In the genomic region with DNA sequence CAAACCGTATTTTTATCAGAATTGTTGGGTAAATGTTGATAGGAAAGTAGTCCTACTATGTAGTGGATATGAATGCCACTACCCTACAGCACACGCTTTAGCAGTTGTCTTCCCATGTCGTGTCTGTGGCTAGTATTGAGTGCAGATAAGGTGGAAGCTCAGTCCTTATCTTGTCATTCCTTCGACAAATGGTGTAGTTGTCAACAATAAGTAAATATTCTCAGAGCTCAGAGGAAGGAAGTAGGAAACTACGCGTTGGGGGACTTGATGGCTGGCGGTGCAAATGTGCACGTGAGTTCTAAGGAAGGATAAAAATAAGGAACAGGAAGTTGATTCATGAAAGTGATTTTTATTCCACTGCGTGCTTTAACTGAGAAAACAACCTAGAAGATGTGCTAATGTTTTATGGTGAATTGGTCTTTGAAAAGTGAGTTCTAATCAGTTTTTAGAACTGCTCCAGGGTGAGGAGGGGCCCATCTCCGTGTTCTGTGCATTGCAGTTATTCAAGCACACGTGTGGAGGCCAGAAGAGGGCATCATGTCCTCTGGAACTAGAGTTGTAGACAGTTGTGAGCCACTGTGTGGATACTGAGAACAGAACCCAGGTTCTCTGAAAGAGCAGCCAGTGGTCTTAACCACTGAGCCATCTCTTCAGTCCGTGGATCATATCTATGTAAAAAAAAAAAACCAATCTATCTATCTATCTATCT, we compare ENCODE assay signal across 12 mouse cellular contexts. TPM values are rescaled to one million over a fixed set of nuclear protein-coding genes. Genes with fewer than 3 reads are reported as not detected.
DNase-seq lines count a peak whose midpoint lies in the region; ATAC-seq and TF ChIP-seq lines count a peak whose summit lies in the region.
"Had no signal": no experiment of that assay in that cellular context is flagged by ENCODE, and none has a peak within 500 bp of the region (broad histone marks: within the 10 kb centered on the region; RNA-seq: fewer than 3 reads in every experiment).

No protein-coding gene starts in this region.

- intact Hi-C loops in gastrocnemius, adult 2 months (cut with DNase I), result loop anchor here (5.0 kb wide), 1 partner anchor 203 kb away; no protein-coding TSS in a partner anchor
- intact Hi-C loops in gastrocnemius, postnatal 14 days (cut with DNase I; ENCODE audit: low total_unique reads), result no loop called here

- no peak for TF ChIP-seq CTCF in gastrocnemius, adult 2 months (IDR thresholded peaks at IDR 0.05)
- no peak for TF ChIP-seq CTCF in spleen, adult 2 months (IDR thresholded peaks at IDR 0.05; ENCODE audit: extremely low read depth, insufficient read depth, insufficient read length, insufficient replicate concordance)
- TF ChIP-seq CTCF in intestine, postnatal 0 days (IDR thresholded peaks at IDR 0.05; ENCODE audit: low read depth), result 0 out of 2 replicates have a peak, but pooled peaks have one; percentile 3

- H3K27me3 ChIP-seq in spleen, adult 2 months (ENCODE audit: control insufficient read depth, insufficient read depth, low read length), result no peaks in the 10 kb centered on the region
- H3K27me3 ChIP-seq in intestine, postnatal 0 days (replicated peaks; ENCODE audit: control insufficient read depth, insufficient read depth, low read length), result no peaks in the 10 kb centered on the region
- no peaks in the 10 kb centered on the region for H3K27me3 ChIP-seq in splenic B cell, adult 2 months (ENCODE audit: control insufficient read depth, insufficient read depth, low read length, poor library complexity, severe bottlenecking)
- H3K27me3 ChIP-seq: embryonic facial prominence, embryonic 12.5 days; hindbrain, embryonic 13.5 days; midbrain, embryonic 13.5 days had no signal

- no peaks in the 10 kb centered on the region for H3K9me3 ChIP-seq in intestine, postnatal 0 days (ENCODE audit: control insufficient read depth)
- H3K9me3 ChIP-seq: embryonic facial prominence, embryonic 12.5 days; hindbrain, embryonic 13.5 days; midbrain, embryonic 13.5 days had no signal

- H3K27ac ChIP-seq in gastrocnemius, adult 2 months, result peak overlapping the region; percentile 20
- peak overlapping the region; percentile 93 for H3K27ac ChIP-seq in spleen, adult 2 months (ENCODE audit: insufficient read depth, low read length)
- H3K27ac ChIP-seq in intestine, postnatal 0 days (ENCODE audit: low read depth, low read length), result no peak overlapping the region
- H3K27ac ChIP-seq: embryonic facial prominence, embryonic 12.5 days; hindbrain, embryonic 13.5 days; midbrain, embryonic 13.5 days had no signal

- no peak for TF ChIP-seq POLR2A in spleen, adult 2 months (IDR thresholded peaks at IDR 0.05; ENCODE audit: low read depth, low read length)

- DNase-seq in gastrocnemius, adult 2 months, result no peak
- no peak for DNase-seq in gastrocnemius, postnatal 14 days
- peak; percentile 26 to 84 for DNase-seq in spleen, adult 2 months (ENCODE audit: low read depth in 1 of 2, low spot score in 2 of 2)
- no peak for DNase-seq in spleen, postnatal 4 days (ENCODE audit: low spot score in 2 of 2)
- DNase-seq in splenic B cell, adult 2 months (ENCODE audit: low read depth, low spot score), result peak; percentile 92
- no peak for DNase-seq in cerebellum, postnatal 14 days
- DNase-seq: adrenal gland, postnatal 25 days had no signal

- no peak overlapping the region for H3K9ac ChIP-seq in intestine, postnatal 0 days (ENCODE audit: low read depth, low read length)
- H3K9ac ChIP-seq: embryonic facial prominence, embryonic 12.5 days; hindbrain, embryonic 13.5 days; midbrain, embryonic 13.5 days had no signal

- 17% methylated on average over 12 of the region's 12 CpGs for WGBS in spleen, adult 2 months
- WGBS in intestine, postnatal 0 days, result 74% methylated on average over 12 of the region's 12 CpGs

- peaks cover 37% of the 10 kb centered on the region for H3K4me1 ChIP-seq in spleen, adult 2 months (ENCODE audit: control insufficient read depth, insufficient read depth, insufficient read length)
- H3K4me1 ChIP-seq in intestine, postnatal 0 days (replicated peaks; ENCODE audit: control insufficient read depth, insufficient read depth, low read length), result no peaks in the 10 kb centered on the region
- H3K4me1 ChIP-seq: embryonic facial prominence, embryonic 12.5 days had no signal

- peaks cover 2% of the 10 kb centered on the region; the same call in 1 of the 2 replicates for H3K36me3 ChIP-seq in spleen, adult 2 months (ENCODE audit: control insufficient read depth, insufficient read depth, low read length)
- peaks cover 6% of the 10 kb centered on the region; the same call in 1 of the 2 replicates for H3K36me3 ChIP-seq in intestine, postnatal 0 days (ENCODE audit: control insufficient read depth, insufficient read depth)
- H3K36me3 ChIP-seq in splenic B cell, adult 2 months (ENCODE audit: control insufficient read depth, insufficient read depth, low read length, poor library complexity, severe bottlenecking), result peaks cover 7% of the 10 kb centered on the region; the same call in 1 of the 2 replicates

- H3K4me2 ChIP-seq in intestine, postnatal 0 days (replicated peaks; ENCODE audit: low read depth), result no peak overlapping the region
- H3K4me2 ChIP-seq: embryonic facial prominence, embryonic 12.5 days; hindbrain, embryonic 13.5 days; midbrain, embryonic 13.5 days had no signal

- H3K4me3 ChIP-seq in gastrocnemius, adult 2 months, result no peak overlapping the region
- no peak overlapping the region for H3K4me3 ChIP-seq in spleen, adult 2 months (ENCODE audit: extremely low read depth, insufficient read depth, insufficient read length)
- no peak overlapping the region for H3K4me3 ChIP-seq in intestine, postnatal 0 days (ENCODE audit: low read depth, low read length)
- H3K4me3 ChIP-seq: embryonic facial prominence, embryonic 12.5 days; hindbrain, embryonic 13.5 days; midbrain, embryonic 13.5 days had no signal

- no peak for ATAC-seq in intestine, postnatal 0 days
- no peak for ATAC-seq in cerebellum, adult (ENCODE audit: insufficient number of reproducible peaks, low FRiP score, low TSS enrichment)
- ATAC-seq: midbrain, embryonic 13.5 days had no signal

RNA-seq across cellular contexts. Expression of a gene that starts 13.8 kb away (rescaled TPM):
- total RNA-seq in gastrocnemius, adult 2 months (2021), result not detected
- not detected for total RNA-seq in gastrocnemius, postnatal 14 days (2021)
- 91.9 and 111 TPM in 2 replicates for polyA plus RNA-seq in spleen, adult 2 months (2012; rRNA removed)
- polyA plus RNA-seq in intestine, postnatal 0 days (2015; fragmentation: Nextera tagmentation; extraction: Ambion mirVana), result 0.10 and 0.13 TPM in 2 replicates

RNA-seq across cellular contexts. Expression of a gene that starts 35.6 kb away (rescaled TPM):
- under 1 TPM; 0.17 to 0.41 TPM for total RNA-seq in gastrocnemius, adult 2 months (2021)
- total RNA-seq in gastrocnemius, postnatal 14 days (2021), result 1 to 10 TPM in 1 of 2 experiments, under 1 TPM in 1; 0.64 to 1.3 TPM
- polyA plus RNA-seq in spleen, adult 2 months (2012; rRNA removed), result 19.3 and 21.5 TPM in 2 replicates
- 1.5 and 1.6 TPM in 2 replicates for polyA plus RNA-seq in intestine, postnatal 0 days (2015; fragmentation: Nextera tagmentation; extraction: Ambion mirVana)

RNA-seq across cellular contexts. Expression of a gene that starts 51.0 kb away (rescaled TPM):
- total RNA-seq in gastrocnemius, adult 2 months (2021), result 10 to 100 TPM; 31.5 to 35.8 TPM
- 10 to 100 TPM; 18.2 to 20.8 TPM for total RNA-seq in gastrocnemius, postnatal 14 days (2021)
- polyA plus RNA-seq in spleen, adult 2 months (2012; rRNA removed), result 45.3 and 61.2 TPM in 2 replicates
- polyA plus RNA-seq in intestine, postnatal 0 days (2015; fragmentation: Nextera tagmentation; extraction: Ambion mirVana), result 39.2 and 39.9 TPM in 2 replicates

Comparison
In these comparisons a context has a peak if more than half of its experiments do, and no peak if none do; other contexts are left out.
1. DNase-seq: peak in spleen, adult 2 months (2 of 2) and splenic B cell, adult 2 months (single experiment); none in gastrocnemius, adult 2 months (single experiment), gastrocnemius, postnatal 14 days (single experiment), spleen, postnatal 4 days (0 of 2) and cerebellum, postnatal 14 days (0 of 2).